Mouse (Mus musculus) layer of hippocampus, adult 18-20 months (tissue): Measurements from ENCODE around the gene Mtmr12. TPM values are rescaled to one million over a fixed set of nuclear protein-coding genes. Genes with fewer than 3 reads are reported as not detected.
A peak's percentile ranks its signal among the peaks of the same experiment; 100 is the strongest.

ENCODE experiments used
- DNase-seq, 2 experiments: peaks; one replicate each; pipeline ENCODE4 v3.0.0; 2022; ENCODE audit warnings: low spot score in 2 of 2
- total RNA-seq, 2 experiments: library from RNA; stranded (reverse); gene quantifications; 2 replicates each; pipeline ENCODE4 v1.2.3; 2021

Gene Mtmr12
- total RNA-seq, 2 experiments from 2014 or later, result 61.3 to 65.7 TPM

GRCm38 (mm10) chr15:12273325-12274052 is 68.7 kb downstream of the Mtmr12 start:
- DNase-seq, result no peak

DNA sequence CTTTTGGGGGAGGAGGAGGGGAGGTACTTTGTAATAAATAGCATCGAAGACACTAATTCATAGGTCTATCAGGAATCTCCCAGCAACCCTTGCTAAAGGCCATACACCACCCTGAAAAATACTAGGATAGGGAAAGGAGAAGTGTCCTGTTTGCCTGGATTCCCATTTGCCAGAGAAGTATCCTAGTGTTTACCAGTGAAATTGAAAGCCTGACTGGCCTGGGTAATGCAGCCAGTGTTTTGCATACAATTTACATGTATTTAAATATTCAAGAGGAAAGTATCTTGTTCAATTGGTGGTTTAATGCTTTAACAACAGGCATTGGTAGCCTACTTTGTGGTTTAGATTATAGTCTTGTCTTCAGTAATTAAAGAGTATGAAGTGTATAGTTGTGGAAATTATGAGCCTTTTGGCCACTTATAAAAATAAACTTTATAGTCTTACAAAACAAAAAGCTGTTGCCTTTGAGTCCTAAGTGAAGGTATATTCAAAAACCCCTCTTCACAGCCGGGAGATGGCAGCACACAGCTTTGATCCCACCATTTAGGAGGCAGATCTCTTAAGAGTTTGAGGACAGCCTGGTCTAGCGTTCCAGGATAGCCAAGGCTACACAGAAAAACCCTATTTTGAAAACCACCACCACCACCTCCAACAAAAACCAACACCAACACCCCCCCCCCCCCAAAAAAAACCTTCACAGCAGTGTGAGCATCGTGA is 69.4 kb downstream of the Mtmr12 start:
- DNase-seq, result no peak

- no peak for DNase-seq
These were observed 70.3 kb downstream of the Mtmr12 start for GRCm38 (mm10) chr15:12275091-12275623.

DNA sequence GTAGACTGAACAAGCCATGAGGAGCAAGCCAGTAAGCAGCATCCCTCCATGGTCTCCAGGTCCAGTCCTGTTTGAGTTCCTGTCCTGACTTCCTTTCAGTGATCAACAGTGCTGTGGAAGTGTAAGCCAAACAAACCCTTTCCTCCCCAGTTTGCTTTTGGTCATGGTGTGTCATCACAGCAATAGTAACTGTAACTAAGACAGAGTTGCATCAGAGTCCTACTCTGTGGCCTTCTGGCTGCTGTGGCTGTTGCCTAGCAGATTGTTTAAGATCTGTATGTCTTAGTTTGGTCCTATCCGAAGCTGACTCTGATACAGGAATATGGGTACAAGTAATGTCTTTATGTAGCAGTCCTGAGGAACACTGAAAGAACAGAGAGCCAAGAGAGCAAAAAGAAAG is 75.0 kb downstream of the Mtmr12 start:
- DNase-seq, result no peak

- DNase-seq, result peak in 1 of 2 experiments; percentile 29
These were observed 80.1 kb downstream of the Mtmr12 start for GRCm38 (mm10) chr15:12284794-12285534.

DNA sequence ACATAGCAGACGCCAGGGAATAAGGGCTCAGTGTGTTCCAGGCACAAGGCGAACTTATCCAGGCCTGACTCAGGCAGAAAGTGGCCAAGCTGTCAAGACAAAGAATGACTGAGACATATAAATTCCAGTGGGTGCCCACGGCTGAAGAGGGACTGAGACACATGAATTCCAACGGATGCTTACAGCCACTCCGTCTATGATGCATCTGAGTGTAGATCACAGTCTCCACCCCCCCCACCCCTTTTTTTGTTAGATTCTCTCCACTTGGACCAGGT is 80.6 kb downstream of the Mtmr12 start:
- DNase-seq, result peak in 1 of 2 experiments; percentile 44

GRCm38 (mm10) chr15:12290330-12290729 is 85.5 kb downstream of the Mtmr12 start:
- no peak for DNase-seq

- no peak for DNase-seq
These were observed 86.9 kb downstream of the Mtmr12 start for GRCm38 (mm10) chr15:12291757-12292156.

DNA sequence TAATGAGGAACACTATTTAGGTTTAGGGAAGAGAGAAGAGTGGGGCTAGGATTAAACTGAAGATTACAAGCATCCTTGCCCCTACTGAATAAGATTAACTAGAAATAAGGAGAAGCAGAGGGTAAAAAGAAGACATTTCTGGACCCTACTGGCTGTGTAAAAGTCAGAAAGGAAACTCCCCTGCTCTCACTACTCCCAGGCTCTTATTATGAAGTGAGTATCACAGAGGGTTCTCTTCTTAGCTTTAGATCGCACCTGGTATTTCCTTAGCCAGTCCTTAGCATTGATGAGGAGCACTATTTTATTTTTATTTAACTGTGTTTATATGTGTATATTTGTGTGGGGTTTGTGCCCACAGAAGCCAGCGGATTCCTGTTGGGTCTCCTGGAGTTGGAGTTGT is 91.4 kb downstream of the Mtmr12 start:
- no peak for DNase-seq

GRCm38 (mm10) chr15:12298231-12298737 is 93.5 kb downstream of the Mtmr12 start:
- no peak for DNase-seq

DNA sequence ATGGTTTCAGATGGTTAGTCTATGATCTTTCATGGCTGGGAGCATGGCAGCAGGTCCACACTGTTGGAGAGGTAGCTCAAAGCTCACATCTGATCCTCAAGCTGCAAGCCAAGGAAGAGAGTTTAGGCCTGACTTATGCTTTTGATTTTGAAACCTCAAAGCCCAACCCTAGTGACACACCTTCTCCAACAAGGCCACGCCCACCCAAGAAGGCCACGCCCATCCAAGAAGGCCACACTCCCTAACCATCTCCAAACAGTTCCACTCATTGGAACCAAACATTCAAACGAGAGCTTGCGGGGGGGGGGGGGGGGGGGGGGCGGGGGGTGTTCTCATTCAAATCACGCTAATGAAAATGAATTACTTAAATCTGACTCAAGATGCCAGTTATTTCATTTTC is 96.9 kb downstream of the Mtmr12 start:
- DNase-seq, result no peak

GRCm38 (mm10) chr15:12306188-12307071 is 101.6 kb downstream of the Mtmr12 start:
- DNase-seq, result no peak

DNA sequence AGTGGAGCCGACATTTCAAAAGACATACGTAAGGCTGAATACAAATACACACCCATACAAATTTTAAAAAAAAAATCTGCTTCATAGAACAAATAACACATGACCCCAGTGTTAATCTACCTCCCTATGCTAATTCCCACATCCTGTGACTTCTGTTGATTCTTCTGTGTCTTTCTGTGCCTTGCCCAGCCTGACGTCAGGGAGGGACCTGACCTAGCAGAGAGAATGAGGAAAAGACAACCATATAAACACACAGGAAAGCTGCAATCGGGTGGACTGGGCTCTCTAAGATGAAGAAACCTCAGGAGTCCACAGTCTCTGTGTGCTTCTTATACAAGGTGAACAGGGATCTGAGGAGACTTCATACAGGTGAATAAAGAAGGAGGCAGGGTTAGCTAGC is 102.3 kb downstream of the Mtmr12 start:
- no peak for DNase-seq

GRCm38 (mm10) chr15:12308539-12308938 is 103.7 kb downstream of the Mtmr12 start:
- no peak for DNase-seq

DNA sequence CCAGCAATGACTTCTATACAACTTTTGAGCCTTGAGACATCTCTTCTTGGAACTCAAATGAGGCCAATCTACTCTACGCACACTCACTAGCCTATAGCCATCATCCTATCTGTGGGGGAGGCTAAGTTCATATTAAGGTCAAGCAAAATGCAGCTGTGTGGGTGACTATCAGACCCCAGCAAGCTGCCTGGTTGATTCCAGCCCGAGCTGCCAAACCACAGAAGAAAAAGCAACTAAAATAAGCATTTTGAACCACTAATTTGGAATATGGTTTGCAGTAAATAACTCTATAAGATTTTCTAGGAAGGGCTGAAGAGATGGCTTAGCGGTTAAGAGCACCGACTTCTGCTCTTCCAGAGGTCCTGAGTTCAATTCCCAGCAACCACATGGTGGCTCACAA is 105.8 kb downstream of the Mtmr12 start:
- DNase-seq, result no peak

GRCm38 (mm10) chr15:12311465-12311864 is 106.6 kb downstream of the Mtmr12 start:
- DNase-seq, result no peak

- no peak for DNase-seq
These were observed 108.4 kb downstream of the Mtmr12 start for GRCm38 (mm10) chr15:12313255-12313654.

DNA sequence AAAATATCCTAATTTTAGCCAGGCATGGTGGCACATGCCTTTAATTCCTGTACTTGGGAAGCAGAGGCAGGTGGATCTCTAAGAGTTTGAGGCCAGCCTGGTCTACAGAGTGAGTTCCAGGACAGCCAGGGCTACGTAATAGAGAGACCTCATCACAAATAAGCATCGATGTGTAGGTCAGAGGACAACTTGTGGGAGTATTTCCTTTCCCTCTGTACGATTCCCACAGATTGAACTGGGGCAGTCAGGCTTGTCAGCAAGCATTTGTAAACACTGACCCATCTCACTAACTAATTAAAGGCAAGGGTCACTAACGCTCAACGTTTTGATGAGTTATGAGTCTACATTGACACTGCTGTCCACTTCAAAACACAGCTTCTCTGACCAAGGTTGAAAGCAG is 109.8 kb downstream of the Mtmr12 start:
- DNase-seq, result no peak

- DNase-seq, result no peak
These were observed 111.2 kb downstream of the Mtmr12 start for GRCm38 (mm10) chr15:12315996-12316395.

- no peak for DNase-seq
These were observed 112.5 kb downstream of the Mtmr12 start for GRCm38 (mm10) chr15:12317290-12317689.

- no peak for DNase-seq
These were observed 113.6 kb downstream of the Mtmr12 start for GRCm38 (mm10) chr15:12318451-12318850.
